Mouse (Mus musculus) midbrain, embryonic 15.5 days (tissue): ENCODE data around the gene Tmem206. TPM values are rescaled to one million over a fixed set of nuclear protein-coding genes. Genes with fewer than 3 reads are reported as not detected.

Experiments
- ATAC-seq: fragments of 200-750 bp; cut with Nextera tagmentation; replicated peaks from 2 replicates; pipeline ENCODE4 v1.8.0; 2017; ENCODE audit warnings: moderate TSS enrichment
- H3K27ac ChIP-seq: fragments of 300-500 bp; sonication (generic); 2 replicates; pipeline ENCODE4 v1.5.1; 2015; ENCODE audit warnings: mild to moderate bottlenecking, inconsistent platforms
- H3K27me3 ChIP-seq: fragments of 300-500 bp; sonication (generic); replicated peaks from 2 replicates; pipeline ENCODE4 v1.6.1; 2015; ENCODE audit warnings: inconsistent platforms
- H3K36me3 ChIP-seq: fragments of 300-500 bp; sonication (generic); replicated peaks from 2 replicates; pipeline ENCODE4 v1.6.1; 2015; ENCODE audit warnings: inconsistent platforms
- H3K4me1 ChIP-seq: fragments of 300-500 bp; sonication (generic); 2 replicates; pipeline ENCODE4 v1.6.1; 2015; ENCODE audit warnings: inconsistent platforms
- H3K4me2 ChIP-seq: fragments of 300-500 bp; sonication (generic); 2 replicates; pipeline ENCODE4 v1.6.1; 2015; ENCODE audit warnings: inconsistent platforms, mild to moderate bottlenecking, moderate library complexity
- H3K4me3 ChIP-seq: fragments of 300-500 bp; sonication (generic); 2 replicates; pipeline ENCODE4 v1.5.1; 2015; ENCODE audit warnings: mild to moderate bottlenecking, inconsistent platforms
- H3K9ac ChIP-seq: fragments of 300-500 bp; sonication (generic); 2 replicates; pipeline ENCODE4 v1.6.1; 2015; ENCODE audit warnings: mild to moderate bottlenecking, inconsistent platforms
- H3K9me3 ChIP-seq: fragments of 300-500 bp; sonication (generic); 2 replicates; pipeline ENCODE4 v1.6.1; 2016; ENCODE audit warnings: inconsistent platforms
- whole genome bisulfite sequencing: fragments of 180-500 bp; shearing (Covaris S2); methylation state at CpG from one replicate; pipeline ENCODE4 v1.1.7; 2015; ENCODE audit warnings: mixed read lengths; 5-methylcytosine and 5-hydroxymethylcytosine counted together
- polyA plus RNA-seq: library from polyadenylated mRNA; unstranded; fragments of >200 nt; fragmentation: Nextera tagmentation; extraction: Ambion mirVana; gene quantifications from 2 replicates; pipeline ENCODE4 v1.2.1, GENCODE M21; 2015

Gene Tmem206
- polyA plus RNA-seq, 1 experiment from 2014 or later: 43.2 TPM

GRCm38 (mm10) chr1:191395871-191396433 is 70.2 kb downstream of the Tmem206 start:
- H3K36me3 ChIP-seq: no peaks in the 10 kb centered on the region
- peak overlapping the region; percentile 54 for H3K9ac ChIP-seq
- H3K4me2 ChIP-seq: peak overlapping the region; percentile 63
- under 1% methylated on average over 42 of the region's 43 CpGs for WGBS
- peak overlapping the region; percentile 76 for H3K4me3 ChIP-seq
- no peaks in the 10 kb centered on the region for H3K9me3 ChIP-seq
- H3K27me3 ChIP-seq: peaks cover 8% of the 10 kb centered on the region
- peak overlapping the region; percentile 83 for H3K27ac ChIP-seq
- peaks cover 8% of the 10 kb centered on the region; the same call in 1 of the 2 replicates for H3K4me1 ChIP-seq
- ATAC-seq: no peak

- peak overlapping the region; percentile 76 for H3K4me3 ChIP-seq
- peak overlapping the region; percentile 63 for H3K4me2 ChIP-seq
- peaks cover 8% of the 10 kb centered on the region for H3K27me3 ChIP-seq
- WGBS: under 1% methylated on average over 39 of the region's 74 CpGs
- peaks cover 8% of the 10 kb centered on the region; the same call in 1 of the 2 replicates for H3K4me1 ChIP-seq
- H3K9me3 ChIP-seq: no peaks in the 10 kb centered on the region
- peak; percentile 20 for ATAC-seq
- peak overlapping the region; percentile 83 for H3K27ac ChIP-seq
- peak overlapping the region; percentile 54 for H3K9ac ChIP-seq
- no peaks in the 10 kb centered on the region for H3K36me3 ChIP-seq
Measured at GRCm38 (mm10) chr1:191396446-191396845, 70.7 kb downstream of the Tmem206 start.

DNA sequence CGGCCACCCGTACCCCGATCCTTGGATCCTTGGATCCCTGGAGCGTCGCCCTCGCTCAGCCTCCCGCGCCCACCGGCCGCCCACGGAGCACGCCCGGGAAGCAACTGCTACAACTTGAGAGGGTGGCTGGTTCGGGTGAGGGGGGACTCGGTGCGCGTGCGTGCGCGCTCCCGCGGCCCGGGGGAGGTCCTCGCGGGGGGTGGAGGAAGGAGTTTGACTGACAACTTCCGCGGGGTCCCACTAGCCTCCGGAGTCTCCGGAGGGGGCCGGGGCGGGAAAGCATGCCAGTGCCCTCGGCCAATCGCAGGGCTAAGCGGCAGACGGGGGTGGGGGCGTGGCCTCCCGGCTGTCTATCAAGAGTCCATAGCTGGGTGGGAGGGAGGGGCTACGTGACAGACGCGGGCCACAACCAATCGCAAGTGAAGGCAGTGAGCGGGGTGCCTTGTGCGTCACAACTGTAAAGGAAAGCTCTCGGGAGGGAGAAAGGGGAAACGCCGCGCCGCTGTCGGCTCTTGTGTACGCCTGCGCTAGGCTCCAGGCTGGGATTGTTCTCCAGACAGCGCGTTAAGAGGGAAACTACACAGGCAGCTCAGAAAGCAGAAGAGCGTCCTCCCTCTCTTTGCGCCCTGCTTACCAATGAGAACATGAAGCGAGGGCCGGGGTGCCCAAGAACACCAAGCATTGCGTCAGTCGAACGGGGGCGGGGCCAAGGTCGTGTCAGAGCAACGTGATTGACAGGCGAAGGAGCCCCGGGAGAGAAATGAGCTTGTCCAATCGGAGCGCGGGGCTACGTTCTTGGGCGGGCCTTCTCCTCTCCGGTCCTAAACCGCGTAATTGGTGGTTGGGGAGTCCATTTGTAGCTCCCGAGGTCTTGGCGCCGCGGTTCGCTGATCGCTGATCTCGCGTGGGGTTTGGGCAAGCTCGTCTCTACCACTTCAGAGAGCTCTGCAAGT is 71.5 kb downstream of the Tmem206 start:
- H3K36me3 ChIP-seq: no peaks in the 10 kb centered on the region
- peak overlapping the region; percentile 97 for H3K27ac ChIP-seq
- H3K4me3 ChIP-seq: peak overlapping the region; percentile 76
- peaks cover 8% of the 10 kb centered on the region for H3K27me3 ChIP-seq
- peaks cover 8% of the 10 kb centered on the region; the same call in 1 of the 2 replicates for H3K4me1 ChIP-seq
- 0% methylated on average over 74 of the region's 82 CpGs for WGBS
- peak; percentile 99 for ATAC-seq
- peak overlapping the region; percentile 63 for H3K4me2 ChIP-seq
- peak overlapping the region; percentile 57 for H3K9ac ChIP-seq
- no peaks in the 10 kb centered on the region for H3K9me3 ChIP-seq

Other genes with a start within 250 kb of the Tmem206 start
- 0.84 and 1.2 TPM in 2 replicates for gene Batf3, start 228.1 kb upstream of the Tmem206 start, polyA plus RNA-seq
- not detected in 2 replicates for gene Fam71a, start 161.1 kb upstream of the Tmem206 start, polyA plus RNA-seq
- gene Atf3, start 107.9 kb upstream of the Tmem206 start, polyA plus RNA-seq: 1.5 and 1.6 TPM in 2 replicates
- gene Nenf, start 7.7 kb upstream of the Tmem206 start, polyA plus RNA-seq: 111 and 123 TPM in 2 replicates
- gene Ppp2r5a, start 77.4 kb downstream of the Tmem206 start, polyA plus RNA-seq: 8.3 and 9.4 TPM in 2 replicates
- gene Dtl, start 249.6 kb downstream of the Tmem206 start, polyA plus RNA-seq: 6.2 and 7.6 TPM in 2 replicates
- gene Ints7, start 249.7 kb downstream of the Tmem206 start, polyA plus RNA-seq: 42.7 and 43.3 TPM in 2 replicates